Mouse (Mus musculus) cerebellum, adult 11 months (tissue): Measurements from ENCODE around the gene Igdcc3.

Experiments used
- DNase-seq: peaks from one replicate; pipeline ENCODE4 v3.0.0; 2022

Gene Igdcc3

GRCm38 (mm10) chr9:65177912-65178311 lies 36.9 kb downstream of the Igdcc3 start:
- DNase-seq: no peak

GRCm38 (mm10) chr9:65178336-65179213 lies 37.6 kb downstream of the Igdcc3 start:
- no peak for DNase-seq

- no peak for DNase-seq
These were observed 39.0 kb downstream of the Igdcc3 start for GRCm38 (mm10) chr9:65179817-65180624.

GRCm38 (mm10) chr9:65188599-65188998 lies 47.6 kb downstream of the Igdcc3 start:
- peak; percentile 79 for DNase-seq

GRCm38 (mm10) chr9:65190306-65190705 lies 49.3 kb downstream of the Igdcc3 start:
- no peak for DNase-seq

GRCm38 (mm10) chr9:65191389-65191754 lies 50.4 kb downstream of the Igdcc3 start:
- DNase-seq: no peak

- DNase-seq: no peak
These were observed 50.9 kb downstream of the Igdcc3 start for GRCm38 (mm10) chr9:65191755-65192469.

- DNase-seq: no peak
These were observed 52.2 kb downstream of the Igdcc3 start for GRCm38 (mm10) chr9:65193214-65193613.

GRCm38 (mm10) chr9:65195053-65195452 lies 54.1 kb downstream of the Igdcc3 start, which contains the start of gene Parp16:
Parp16 (plus strand) TSS chr9:65195353.
- DNase-seq: no peak

- DNase-seq: peak; percentile 31
These were observed 54.6 kb downstream of the Igdcc3 start for GRCm38 (mm10) chr9:65195621-65195981.

GRCm38 (mm10) chr9:65195982-65196737 lies 55.2 kb downstream of the Igdcc3 start:
- DNase-seq: no peak

GRCm38 (mm10) chr9:65196738-65197569 lies 56.0 kb downstream of the Igdcc3 start:
- peak; percentile 93 for DNase-seq

GRCm38 (mm10) chr9:65197826-65198225 lies 56.8 kb downstream of the Igdcc3 start:
- DNase-seq: no peak

- no peak for DNase-seq
These were observed 58.7 kb downstream of the Igdcc3 start for GRCm38 (mm10) chr9:65199723-65200122.

GRCm38 (mm10) chr9:65200606-65201005 lies 59.6 kb downstream of the Igdcc3 start:
- DNase-seq: no peak

- DNase-seq: no peak
These were observed 60.0 kb downstream of the Igdcc3 start for GRCm38 (mm10) chr9:65201021-65201380.

GRCm38 (mm10) chr9:65201381-65202164 lies 60.6 kb downstream of the Igdcc3 start:
- peak; percentile 82 for DNase-seq

- no peak for DNase-seq
These were observed 61.3 kb downstream of the Igdcc3 start for GRCm38 (mm10) chr9:65202165-65202754.

- DNase-seq: no peak
These were observed 64.2 kb downstream of the Igdcc3 start for GRCm38 (mm10) chr9:65205049-65205815.
